Mouse (Mus musculus): Measurements from ENCODE around the gene Hsd17b3. TPM values are rescaled to one million over a fixed set of nuclear protein-coding genes. Genes with fewer than 3 reads are reported as not detected.

Gene Hsd17b3
- polyA plus RNA-seq, 1 experiment from 2014 or later = not detected

DNA sequence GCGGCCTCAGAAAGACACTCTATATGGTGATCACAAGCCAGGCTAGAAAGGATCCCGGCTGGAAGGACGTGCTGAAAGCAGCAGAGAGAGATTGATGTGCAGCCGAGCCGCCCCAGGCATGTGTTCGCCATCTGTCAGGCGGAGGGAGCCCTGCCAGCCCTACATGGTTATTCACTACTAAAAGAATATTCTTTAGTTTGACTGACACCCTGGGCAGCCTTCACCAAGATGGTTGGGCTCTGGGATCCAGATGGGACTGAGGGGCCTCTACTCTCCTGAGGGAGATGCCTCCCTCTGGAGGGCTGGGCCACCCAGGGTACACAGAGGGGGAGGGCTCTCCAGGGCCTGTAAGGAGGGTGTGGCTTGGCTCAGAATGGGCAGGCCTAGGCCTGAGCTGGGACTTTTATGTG lies 68.1 kb downstream of the Hsd17b3 start:
- WGBS = 23% methylated on average over 7 of the region's 7 CpGs
- H3K27ac ChIP-seq (ENCODE audit: low read length) = 0 out of 2 replicates have a peak overlapping the region, but pooled peaks have one; percentile 6
- H3K4me3 ChIP-seq (ENCODE audit: low read depth, low read length) = no peak overlapping the region
- H3K9me3 ChIP-seq (replicated peaks; ENCODE audit: control insufficient read depth, low read length, poor library complexity, severe bottlenecking) = no peaks in the 10 kb centered on the region
- no peak overlapping the region for H3K9ac ChIP-seq (ENCODE audit: low read depth, low read length)
- peak; percentile 86 for ATAC-seq
- H3K4me2 ChIP-seq (ENCODE audit: low read length) = peak overlapping the region; percentile 8; the same call in 1 of the 2 replicates
- no peaks in the 10 kb centered on the region for H3K36me3 ChIP-seq (ENCODE audit: control insufficient read depth, insufficient read depth, low read length)
- H3K4me1 ChIP-seq (ENCODE audit: control insufficient read depth, insufficient read depth, low read length) = no peaks in the 10 kb centered on the region
- H3K27me3 ChIP-seq (ENCODE audit: control insufficient read depth, insufficient read depth, low read depth, low read length) = no peaks in the 10 kb centered on the region

DNA sequence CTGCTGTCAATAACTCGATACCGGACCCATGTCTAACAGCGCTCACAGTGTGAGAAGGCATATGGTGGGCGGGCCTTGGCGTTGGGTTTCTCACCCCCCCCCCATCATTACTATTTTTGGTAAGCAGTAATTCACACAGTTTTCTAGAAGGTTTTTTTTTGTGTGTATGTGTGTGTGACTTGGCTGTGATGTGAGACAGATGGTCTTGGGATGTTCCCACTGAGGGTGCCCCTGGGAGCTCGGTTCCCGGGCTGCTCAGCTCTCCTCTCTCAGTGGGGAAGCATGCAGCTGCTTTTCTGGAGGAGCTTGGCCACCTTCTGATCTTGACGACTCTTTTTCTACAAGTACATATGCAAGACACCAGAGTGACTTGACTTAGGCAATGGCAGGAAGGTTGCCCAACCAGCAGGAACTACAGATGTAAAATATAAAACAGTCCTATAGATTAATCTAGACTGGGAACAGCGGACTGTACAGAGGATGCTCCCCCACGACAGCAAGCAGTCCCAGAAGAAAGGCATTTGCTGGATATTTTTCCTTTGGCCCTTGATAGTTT lies 70.4 kb downstream of the Hsd17b3 start:
- Histone ChIP-seq H3K9me3 (replicated peaks; ENCODE audit: control insufficient read depth, low read length, poor library complexity, severe bottlenecking) (no peaks in the 10 kb centered on the region), H3K4me1 (ENCODE audit: control insufficient read depth, insufficient read depth, low read length) (no peaks in the 10 kb centered on the region), H3K4me2 (ENCODE audit: low read length) (no peak overlapping the region), H3K9ac (ENCODE audit: low read depth, low read length) (no peak overlapping the region), H3K4me3 (ENCODE audit: low read depth, low read length) (no peak overlapping the region), H3K27me3 (ENCODE audit: control insufficient read depth, insufficient read depth, low read depth, low read length) (no peaks in the 10 kb centered on the region), H3K27ac (ENCODE audit: low read length) (no peak overlapping the region), H3K36me3 (ENCODE audit: control insufficient read depth, insufficient read depth, low read length) (no peaks in the 10 kb centered on the region)
- 78% methylated on average over 10 of the region's 10 CpGs for WGBS
- no peak for ATAC-seq

DNA sequence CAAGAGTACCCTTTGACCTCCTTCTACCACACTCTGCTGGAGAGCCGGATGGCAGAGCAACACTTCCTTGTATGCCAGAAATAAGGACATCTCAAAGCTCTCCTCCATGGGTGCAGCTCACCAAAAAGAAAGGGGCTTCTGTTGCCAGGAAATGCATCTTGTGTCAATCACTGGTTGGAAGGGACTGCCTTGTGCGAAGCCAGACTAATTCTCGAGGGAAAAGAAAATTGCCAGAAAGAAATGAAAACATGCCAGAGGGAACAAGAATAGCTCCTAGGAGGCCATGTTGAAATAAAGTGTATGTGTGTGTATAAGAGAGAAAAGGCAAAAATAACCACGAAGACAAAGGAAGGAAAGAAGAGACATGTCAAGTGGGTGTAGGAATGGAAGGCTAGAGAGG lies 73.0 kb downstream of the Hsd17b3 start:
- Histone ChIP-seq H3K4me2 (ENCODE audit: low read length) (no peak overlapping the region), H3K36me3 (ENCODE audit: control insufficient read depth, insufficient read depth, low read length) (no peaks in the 10 kb centered on the region), H3K9me3 (replicated peaks; ENCODE audit: control insufficient read depth, low read length, poor library complexity, severe bottlenecking) (no peaks in the 10 kb centered on the region), H3K27ac (ENCODE audit: low read length) (no peak overlapping the region), H3K9ac (ENCODE audit: low read depth, low read length) (no peak overlapping the region), H3K4me1 (ENCODE audit: control insufficient read depth, insufficient read depth, low read length) (no peaks in the 10 kb centered on the region), H3K4me3 (ENCODE audit: low read depth, low read length) (no peak overlapping the region), H3K27me3 (ENCODE audit: control insufficient read depth, insufficient read depth, low read depth, low read length) (no peaks in the 10 kb centered on the region)
- no peak for ATAC-seq
- WGBS = 75% methylated on average over 4 of the region's 4 CpGs

GRCm38 (mm10) chr13:64011157-64011556 lies 77.9 kb downstream of the Hsd17b3 start:
- no peaks in the 10 kb centered on the region for H3K27me3 ChIP-seq (ENCODE audit: control insufficient read depth, insufficient read depth, low read depth, low read length)
- H3K36me3 ChIP-seq (ENCODE audit: control insufficient read depth, insufficient read depth, low read length) = no peaks in the 10 kb centered on the region
- H3K9ac ChIP-seq (ENCODE audit: low read depth, low read length) = no peak overlapping the region
- no peaks in the 10 kb centered on the region for H3K9me3 ChIP-seq (replicated peaks; ENCODE audit: control insufficient read depth, low read length, poor library complexity, severe bottlenecking)
- no peak overlapping the region for H3K27ac ChIP-seq (ENCODE audit: low read length)
- ATAC-seq = no peak
- no peak overlapping the region for H3K4me2 ChIP-seq (ENCODE audit: low read length)
- 90% methylated on average over 4 of the region's 4 CpGs for WGBS
- no peaks in the 10 kb centered on the region for H3K4me1 ChIP-seq (ENCODE audit: control insufficient read depth, insufficient read depth, low read length)
- H3K4me3 ChIP-seq (ENCODE audit: low read depth, low read length) = no peak overlapping the region

Other genes with a start within 250 kb of the Hsd17b3 start
- 0.99 and 2.1 TPM in 2 replicates for gene Slc35d2, start 40.1 kb upstream of the Hsd17b3 start, polyA plus RNA-seq (2015; fragmentation: Nextera tagmentation; extraction: Ambion mirVana)
- 3.8 and 4.6 TPM in 2 replicates for gene Zfp367, start 64.0 kb upstream of the Hsd17b3 start, polyA plus RNA-seq (2015; fragmentation: Nextera tagmentation; extraction: Ambion mirVana)
- gene Habp4, start 72.6 kb upstream of the Hsd17b3 start, polyA plus RNA-seq (2015; fragmentation: Nextera tagmentation; extraction: Ambion mirVana) = 34.7 and 41.9 TPM in 2 replicates
- 1.5 and 2.3 TPM in 2 replicates for gene Cdc14b, start 186.1 kb upstream of the Hsd17b3 start, polyA plus RNA-seq (2015; fragmentation: Nextera tagmentation; extraction: Ambion mirVana)
- gene Aaed1, start 223.5 kb upstream of the Hsd17b3 start, polyA plus RNA-seq (2015; fragmentation: Nextera tagmentation; extraction: Ambion mirVana) = 10.7 and 11.5 TPM in 2 replicates

All from midbrain, embryonic 16.5 days (tissue).